Mouse (Mus musculus): ENCODE measurements at regions not wholly inside any gene's neighbourhood (a gene's known extent, or its start where the extent isn't known, plus 50 kb on each side); places are given as distances from the start of the nearest gene placed in this dataset.

- ATAC-seq (ENCODE audit: insufficient number of reproducible peaks, low FRiP score): no peak
- H3K9ac ChIP-seq: no peak overlapping the region
- 46% methylated on average over 5 of the region's 5 CpGs for WGBS
- no peaks in the 10 kb centered on the region for H3K9me3 ChIP-seq (replicated peaks)
- H3K27me3 ChIP-seq (replicated peaks): no peaks in the 10 kb centered on the region
- no peaks in the 10 kb centered on the region for H3K4me1 ChIP-seq (replicated peaks)
- H3K36me3 ChIP-seq: no peaks in the 10 kb centered on the region
- peak overlapping the region; percentile 24; the same call in 1 of the 2 replicates for H3K4me2 ChIP-seq
- no peak overlapping the region for H3K4me3 ChIP-seq
- no peak overlapping the region for H3K27ac ChIP-seq (ENCODE audit: poor library complexity, severe bottlenecking)
Measured at GRCm38 (mm10) chr4:79052723-79053122, 841.0 kb upstream of the Ptprd start.
